8 mouse cellular contexts compared by ENCODE assay signal in genomic region chr5:143711326-143711725, GRCm38 (mm10). TPM values are rescaled to one million over a fixed set of nuclear protein-coding genes. Genes with fewer than 3 reads are reported as not detected.
DNase-seq lines count a peak whose midpoint lies in the region; ATAC-seq and TF ChIP-seq lines count a peak whose summit lies in the region.

No protein-coding gene starts in this region.

- H3K4me3 ChIP-seq in forebrain, postnatal 0 days (ENCODE audit: low read depth, low read length) = no peak overlapping the region
- no peak overlapping the region for H3K4me3 ChIP-seq in hindbrain, embryonic 16.5 days (ENCODE audit: low read length)
- H3K4me3 ChIP-seq in left cerebral cortex, adult 2 months = no peak overlapping the region

- H3K9me3 ChIP-seq in forebrain, postnatal 0 days (ENCODE audit: low read length) = no peaks in the 10 kb centered on the region
- no peaks in the 10 kb centered on the region for H3K9me3 ChIP-seq in hindbrain, embryonic 16.5 days (ENCODE audit: control insufficient read depth, low read length)

- WGBS in forebrain, postnatal 0 days = 13% methylated on average over 7 of the region's 7 CpGs
- WGBS in hindbrain, embryonic 16.5 days = 15% methylated on average over 7 of the region's 7 CpGs

- peak; percentile 80 to 91 for DNase-seq in adrenal gland, adult (ENCODE audit: inconsistent age in 2 of 2, low spot score in 1 of 2)
- no peak for DNase-seq in adrenal gland, postnatal 4 days (ENCODE audit: low spot score in 2 of 2)
- DNase-seq in cerebellum, adult 9-10 months = peak; percentile 57
- peak; percentile 83 for DNase-seq in forebrain, postnatal 0 days
- DNase-seq in left cerebral cortex, adult 2 months (ENCODE audit: extremely low spot score in 1 of 2, low spot score in 2 of 2) = peak; percentile 66 to 76
- peak; percentile 72 to 73 for DNase-seq in lung, postnatal 4 days
- peak; percentile 78 for DNase-seq in right cerebral cortex, postnatal 10 days (ENCODE audit: low spot score in 2 of 2)

- H3K4me1 ChIP-seq in forebrain, postnatal 0 days (ENCODE audit: insufficient read depth) = no peaks in the 10 kb centered on the region
- no peaks in the 10 kb centered on the region for H3K4me1 ChIP-seq in hindbrain, embryonic 16.5 days (ENCODE audit: control insufficient read depth, insufficient read depth, low read depth, low read length)

- intact Hi-C loops in left cerebral cortex, adult 2 months (cut with DNase I) = loop anchor here (1.0 to 5.0 kb wide), 2 partner anchors 89 to 143 kb away; partner anchors contain the start of gene Cyth3

- TF ChIP-seq CTCF in forebrain, postnatal 0 days (IDR thresholded peaks at IDR 0.05; ENCODE audit: low read depth) = peak; percentile 93
- peak; percentile 93 for TF ChIP-seq CTCF in left cerebral cortex, adult 2 months (IDR thresholded peaks at IDR 0.05)

- H3K4me2 ChIP-seq in forebrain, postnatal 0 days (ENCODE audit: low read depth) = no peak overlapping the region
- no peak overlapping the region for H3K4me2 ChIP-seq in hindbrain, embryonic 16.5 days (ENCODE audit: low read length)

- peaks cover 80% of the 10 kb centered on the region for H3K36me3 ChIP-seq in forebrain, postnatal 0 days (ENCODE audit: insufficient read depth)
- peaks cover 56% of the 10 kb centered on the region for H3K36me3 ChIP-seq in hindbrain, embryonic 16.5 days (ENCODE audit: control insufficient read depth, insufficient read depth, low read length)

- H3K27me3 ChIP-seq in forebrain, postnatal 0 days (ENCODE audit: insufficient read depth, low read length) = no peaks in the 10 kb centered on the region
- H3K27me3 ChIP-seq in hindbrain, embryonic 16.5 days (replicated peaks; ENCODE audit: control insufficient read depth, insufficient read depth, low read length) = no peaks in the 10 kb centered on the region

- H3K27ac ChIP-seq in forebrain, postnatal 0 days (ENCODE audit: low read depth, low read length) = no peak overlapping the region
- no peak overlapping the region for H3K27ac ChIP-seq in hindbrain, embryonic 16.5 days (ENCODE audit: low read depth, low read length)
- H3K27ac ChIP-seq in left cerebral cortex, adult 2 months = no peak overlapping the region

- H3K9ac ChIP-seq in forebrain, postnatal 0 days = no peak overlapping the region
- H3K9ac ChIP-seq in hindbrain, embryonic 16.5 days (ENCODE audit: low read depth, low read length) = no peak overlapping the region

- ATAC-seq in forebrain, postnatal 0 days = peak; percentile 90
- peak; percentile 79 for ATAC-seq in hindbrain, embryonic 16.5 days

RNA-seq across cellular contexts. Expression of gene Usp42, which starts 20.8 kb away (rescaled TPM):
- 10 to 100 TPM; 21.2 to 22.3 TPM for total RNA-seq in adrenal gland, postnatal 4 days (2021)
- 21.3 and 25.1 TPM in 2 replicates for total RNA-seq in forebrain, postnatal 0 days (2014; rRNA removed)
- polyA plus RNA-seq in forebrain, postnatal 0 days (2015; fragmentation: Nextera tagmentation; extraction: Ambion mirVana) = 10.7 and 16.8 TPM in 2 replicates
- polyA plus RNA-seq in hindbrain, embryonic 16.5 days (2015; fragmentation: Nextera tagmentation; extraction: Ambion mirVana) = 21.8 and 23.0 TPM in 2 replicates
- total RNA-seq in left cerebral cortex, adult 2 months (2021) = 10 to 100 TPM; 25.2 to 25.4 TPM

Comparison
In these comparisons a context has a peak if more than half of its experiments do, and no peak if none do; other contexts are left out.
1. DNase-seq: peak in adrenal gland, adult (2 of 2), cerebellum, adult 9-10 months (single experiment), forebrain, postnatal 0 days (single experiment), left cerebral cortex, adult 2 months (2 of 2), lung, postnatal 4 days (2 of 2) and right cerebral cortex, postnatal 10 days (2 of 2); none in adrenal gland, postnatal 4 days (0 of 2).